Mouse (Mus musculus) MEL (cell line): ENCODE measurements around the gene Cdiptos. TPM values are rescaled to one million over a fixed set of nuclear protein-coding genes. Genes with fewer than 3 reads are reported as not detected.

ENCODE experiments used
- DNase-seq: peaks from one replicate; pipeline ENCODE4 v3.0.0; 2011; ENCODE audit warnings: low read depth, low spot score
- H3K27ac ChIP-seq: 2 replicates; pipeline ENCODE4 v1.5.1; 2012; ENCODE audit warnings: low read depth, mild to moderate bottlenecking, control low read depth, low read length, moderate library complexity; ENCODE audit not compliant: control insufficient read depth
- H3K27me3 ChIP-seq, 2 experiments: fragments of 150-350 bp in 1 of 2; sonication (generic) in 1 of 2; 2 replicates each; pipeline ENCODE4 v1.6.1; 2012; ENCODE audit warnings: low read length in 2 of 2, mild to moderate bottlenecking in 2 of 2, improper control_type of control experiment in 1 of 2, moderate library complexity in 1 of 2; ENCODE audit not compliant: insufficient read depth in 2 of 2, control insufficient read depth in 1 of 2
- H3K36me3 ChIP-seq, 2 experiments: 2 replicates each; pipeline ENCODE4 v1.6.1; 2012 to 2014; ENCODE audit warnings: low read length in 2 of 2, improper control_type of control experiment in 1 of 2, inconsistent platforms in 1 of 2, mild to moderate bottlenecking in 1 of 2; ENCODE audit not compliant: insufficient read depth in 2 of 2, control insufficient read depth in 1 of 2
- H3K4me1 ChIP-seq, 2 experiments: fragments of 150-350 bp in 1 of 2; sonication (generic) in 1 of 2; 2 replicates each; pipeline ENCODE4 v1.6.1; 2012; ENCODE audit warnings: low read length in 2 of 2, improper control_type of control experiment in 1 of 2, mild to moderate bottlenecking in 1 of 2; ENCODE audit not compliant: insufficient read depth in 2 of 2, control insufficient read depth in 1 of 2
- H3K4me3 ChIP-seq, 2 experiments: fragments of 150-350 bp in 1 of 2; sonication (generic) in 1 of 2; 2 replicates each; pipeline ENCODE4 v1.5.1; 2012; ENCODE audit warnings: low read depth in 2 of 2, low read length in 2 of 2, mild to moderate bottlenecking in 2 of 2, moderate library complexity in 2 of 2, control low read depth in 1 of 2, improper control_type of control experiment in 1 of 2; ENCODE audit not compliant: control insufficient read depth in 1 of 2, insufficient read depth in 1 of 2
- H3K79me2 ChIP-seq: 2 replicates; pipeline ENCODE4 v1.6.1; 2012; ENCODE audit warnings: mild to moderate bottlenecking, low read length, moderate library complexity; ENCODE audit not compliant: control insufficient read depth, poor library complexity, insufficient read depth
- H3K9ac ChIP-seq: 2 replicates; pipeline ENCODE4 v1.6.1; 2012; ENCODE audit warnings: low read depth, mild to moderate bottlenecking, control low read depth, low read length, moderate library complexity; ENCODE audit not compliant: control insufficient read depth, poor library complexity, severe bottlenecking
- H3K9me3 ChIP-seq: fragments of 150-350 bp; sonication (generic); replicated peaks from 2 replicates; pipeline ENCODE4 v1.6.1; 2012; ENCODE audit warnings: mild to moderate bottlenecking, low read length, improper control_type of control experiment, moderate library complexity; ENCODE audit not compliant: insufficient read depth
- BHLHE40 ChIP-seq: IDR thresholded peaks from 2 replicates; pipeline ENCODE4 v1.6.1; 2012; ENCODE audit warnings: low read depth, mild to moderate bottlenecking, inconsistent platforms, low read length, improper control_type of control experiment, borderline replicate concordance
- CHD1 ChIP-seq: IDR thresholded peaks from 2 replicates; pipeline ENCODE4 v1.6.1; 2012; ENCODE audit warnings: low read depth, mild to moderate bottlenecking, inconsistent platforms, low read length, improper control_type of control experiment
- CHD2 ChIP-seq: IDR thresholded peaks from 2 replicates; pipeline ENCODE4 v1.6.1; 2011; ENCODE audit warnings: low read length, improper control_type of control experiment
- CTCF ChIP-seq, 3 experiments: IDR thresholded peaks in 2 of 3; conservative IDR thresholded peaks in 1 of 3; 2 replicates each; pipeline ENCODE4 v1.5.1; 2011 to 2012; ENCODE audit warnings: low read length in 3 of 3, low read depth in 2 of 3, mild to moderate bottlenecking in 2 of 3, improper control_type of control experiment in 1 of 3, inconsistent platforms in 1 of 3, mixed read lengths in 1 of 3, moderate library complexity in 1 of 3; ENCODE audit not compliant: control insufficient read depth in 1 of 3, insufficient read depth in 1 of 3, poor library complexity in 1 of 3, severe bottlenecking in 1 of 3
- E2F4 ChIP-seq: IDR thresholded peaks from 2 replicates; pipeline ENCODE4 v1.6.1; 2011; ENCODE audit warnings: low read depth, low read length, improper control_type of control experiment, borderline replicate concordance
- ELF1 ChIP-seq: IDR thresholded peaks from 2 replicates; pipeline ENCODE4 v1.6.1; 2014; ENCODE audit warnings: low read depth, mild to moderate bottlenecking, inconsistent platforms, low read length, improper control_type of control experiment, moderate library complexity
- EP300 ChIP-seq, 2 experiments: IDR thresholded peaks; 2 replicates each; pipeline ENCODE4 v1.6.1; 2011; ENCODE audit warnings: improper control_type of control experiment in 2 of 2, low read length in 2 of 2, low read depth in 1 of 2, mild to moderate bottlenecking in 1 of 2
- ETS1 ChIP-seq: IDR thresholded peaks from 2 replicates; pipeline ENCODE4 v1.6.1; 2012; ENCODE audit warnings: low read depth, mild to moderate bottlenecking, inconsistent platforms, low read length, improper control_type of control experiment, moderate library complexity
- GABPA ChIP-seq: IDR thresholded peaks from 2 replicates; pipeline ENCODE4 v1.6.1; 2012; ENCODE audit warnings: low read depth, mild to moderate bottlenecking, inconsistent platforms, low read length, improper control_type of control experiment, moderate library complexity
- GATA1 ChIP-seq: IDR thresholded peaks from 2 replicates; pipeline ENCODE4 v1.6.1; 2011; ENCODE audit warnings: low read depth, low read length, improper control_type of control experiment
- HCFC1 ChIP-seq: IDR thresholded peaks from 2 replicates; pipeline ENCODE4 v1.6.1; 2012; ENCODE audit warnings: low read depth, mild to moderate bottlenecking, inconsistent platforms, low read length, improper control_type of control experiment, moderate library complexity
- JUND ChIP-seq: IDR thresholded peaks from 2 replicates; pipeline ENCODE4 v1.6.1; 2011; ENCODE audit warnings: low read depth, mild to moderate bottlenecking, improper control_type of control experiment, low read length
- KAT2A ChIP-seq: conservative IDR thresholded peaks from 2 replicates; pipeline ENCODE4 v1.6.1; 2012; ENCODE audit warnings: low read depth, low read length, improper control_type of control experiment, inconsistent platforms
- MAFK ChIP-seq: IDR thresholded peaks from 2 replicates; pipeline ENCODE4 v1.6.1; 2011; ENCODE audit warnings: low read depth, mild to moderate bottlenecking, low read length, improper control_type of control experiment, borderline replicate concordance
- MAX ChIP-seq: IDR thresholded peaks from 2 replicates; pipeline ENCODE4 v1.6.1; 2011; ENCODE audit warnings: low read length, improper control_type of control experiment
- MAZ ChIP-seq: IDR thresholded peaks from 2 replicates; pipeline ENCODE4 v1.6.1; 2012; ENCODE audit warnings: low read depth, mild to moderate bottlenecking, inconsistent platforms, low read length, improper control_type of control experiment
- MEF2A ChIP-seq: IDR thresholded peaks from 2 replicates; pipeline ENCODE4 v1.6.1; 2014; ENCODE audit warnings: low read depth, mild to moderate bottlenecking, inconsistent platforms, low read length, improper control_type of control experiment; ENCODE audit not compliant: poor library complexity, insufficient replicate concordance, severe bottlenecking; ENCODE audit errors: extremely low read depth
- MXI1 ChIP-seq: IDR thresholded peaks from 2 replicates; pipeline ENCODE4 v1.6.1; 2011; ENCODE audit warnings: mild to moderate bottlenecking, low read depth, low read length, improper control_type of control experiment
- MYB ChIP-seq: IDR thresholded peaks from 2 replicates; pipeline ENCODE4 v1.6.1; 2011; ENCODE audit warnings: mild to moderate bottlenecking, low read depth, low read length, improper control_type of control experiment
- MYC ChIP-seq: IDR thresholded peaks from 2 replicates; pipeline ENCODE4 v1.6.1; 2011; ENCODE audit warnings: low read depth, mild to moderate bottlenecking, low read length, improper control_type of control experiment, moderate library complexity
- NELFE ChIP-seq: IDR thresholded peaks from 2 replicates; pipeline ENCODE4 v1.6.1; 2011; ENCODE audit warnings: low read depth, low read length, improper control_type of control experiment
- POLR2A ChIP-seq, 2 experiments: IDR thresholded peaks; 2 replicates each; pipeline ENCODE4 v1.6.1; 2011 to 2012; ENCODE audit warnings: low read length in 2 of 2, mild to moderate bottlenecking in 2 of 2, control low read depth in 1 of 2, improper control_type of control experiment in 1 of 2, low read depth in 1 of 2, moderate library complexity in 1 of 2; ENCODE audit not compliant: control insufficient read depth in 1 of 2, insufficient read depth in 1 of 2, poor library complexity in 1 of 2
- POLR2AphosphoS2 ChIP-seq: IDR thresholded peaks from 2 replicates; pipeline ENCODE4 v1.6.1; 2011; ENCODE audit warnings: low read length, improper control_type of control experiment
- RAD21 ChIP-seq: IDR thresholded peaks from 2 replicates; pipeline ENCODE4 v1.6.1; 2011; ENCODE audit warnings: mild to moderate bottlenecking, low read depth, low read length, improper control_type of control experiment
- RCOR1 ChIP-seq: IDR thresholded peaks from 2 replicates; pipeline ENCODE4 v1.6.1; 2012; ENCODE audit warnings: low read depth, mild to moderate bottlenecking, inconsistent platforms, low read length, improper control_type of control experiment
- SIN3A ChIP-seq: IDR thresholded peaks from 2 replicates; pipeline ENCODE4 v1.6.1; 2012; ENCODE audit warnings: low read length, improper control_type of control experiment, inconsistent platforms
- SMC3 ChIP-seq: IDR thresholded peaks from 2 replicates; pipeline ENCODE4 v1.6.1; 2011; ENCODE audit warnings: low read depth, low read length, improper control_type of control experiment
- TBP ChIP-seq: IDR thresholded peaks from 2 replicates; pipeline ENCODE4 v1.8.0; 2011; ENCODE audit warnings: low read depth, low read length, improper control_type of control experiment
- TCF12 ChIP-seq: IDR thresholded peaks from 2 replicates; pipeline ENCODE4 v1.6.1; 2014; ENCODE audit warnings: low read depth, mild to moderate bottlenecking, inconsistent platforms, low read length, improper control_type of control experiment, moderate library complexity
- UBTF ChIP-seq: IDR thresholded peaks from 2 replicates; pipeline ENCODE4 v1.6.1; 2012; ENCODE audit warnings: low read depth, mild to moderate bottlenecking, inconsistent platforms, low read length, improper control_type of control experiment, moderate library complexity, borderline replicate concordance; ENCODE audit not compliant: insufficient read depth
- USF1 ChIP-seq: IDR thresholded peaks from 2 replicates; pipeline ENCODE4 v1.6.1; 2014; ENCODE audit warnings: low read depth, mild to moderate bottlenecking, inconsistent platforms, low read length, improper control_type of control experiment, moderate library complexity
- USF2 ChIP-seq, 2 experiments: IDR thresholded peaks; 2 replicates each; pipeline ENCODE4 v1.6.1; 2011 to 2012; ENCODE audit warnings: improper control_type of control experiment in 2 of 2, low read length in 2 of 2, borderline replicate concordance in 1 of 2, inconsistent platforms in 1 of 2, low read depth in 1 of 2, mild to moderate bottlenecking in 1 of 2; ENCODE audit not compliant: insufficient read depth in 1 of 2
- ZC3H11A ChIP-seq: IDR thresholded peaks from 2 replicates; pipeline ENCODE4 v1.6.1; 2012; ENCODE audit warnings: low read depth, mild to moderate bottlenecking, inconsistent platforms, low read length, improper control_type of control experiment
- ZKSCAN1 ChIP-seq: IDR thresholded peaks from 2 replicates; pipeline ENCODE4 v1.6.1; 2012; ENCODE audit warnings: low read depth, mild to moderate bottlenecking, inconsistent platforms, low read length, improper control_type of control experiment, moderate library complexity
- ZMIZ1 ChIP-seq: IDR thresholded peaks from 2 replicates; pipeline ENCODE4 v1.6.1; 2012; ENCODE audit warnings: low read depth, mild to moderate bottlenecking, inconsistent platforms, low read length, improper control_type of control experiment, moderate library complexity
- ZNF384 ChIP-seq: IDR thresholded peaks from 2 replicates; pipeline ENCODE4 v1.6.1; 2012; ENCODE audit warnings: low read depth, mild to moderate bottlenecking, inconsistent platforms, low read length, improper control_type of control experiment
- polyA plus RNA-seq, 2 experiments: library from polyadenylated mRNA; stranded (reverse) in 1 of 2; unstranded in 1 of 2; fragments of >175 nt in 1 of 2; fragments of >200 nt in 1 of 2; gene quantifications; 2 replicates each; pipeline versions ENCODE4 v1.2.1 to v1.2.4; 2012; ENCODE audit warnings: low replicate concordance in 2 of 2, low read depth in 1 of 2; ENCODE audit not compliant: insufficient read length in 2 of 2, insufficient read depth in 1 of 2, missing spikeins in 1 of 2
- total RNA-seq: library from RNA; depleted of rRNA; stranded (reverse); fragments of 300-350 nt; gene quantifications from 2 replicates; pipeline ENCODE4 v1.2.3, GENCODE M21; 2012

The Cdiptos gene
- total and polyA plus RNA-seq, 3 experiments, result 0.35 to 1.8 TPM; not detected in 1

DNA sequence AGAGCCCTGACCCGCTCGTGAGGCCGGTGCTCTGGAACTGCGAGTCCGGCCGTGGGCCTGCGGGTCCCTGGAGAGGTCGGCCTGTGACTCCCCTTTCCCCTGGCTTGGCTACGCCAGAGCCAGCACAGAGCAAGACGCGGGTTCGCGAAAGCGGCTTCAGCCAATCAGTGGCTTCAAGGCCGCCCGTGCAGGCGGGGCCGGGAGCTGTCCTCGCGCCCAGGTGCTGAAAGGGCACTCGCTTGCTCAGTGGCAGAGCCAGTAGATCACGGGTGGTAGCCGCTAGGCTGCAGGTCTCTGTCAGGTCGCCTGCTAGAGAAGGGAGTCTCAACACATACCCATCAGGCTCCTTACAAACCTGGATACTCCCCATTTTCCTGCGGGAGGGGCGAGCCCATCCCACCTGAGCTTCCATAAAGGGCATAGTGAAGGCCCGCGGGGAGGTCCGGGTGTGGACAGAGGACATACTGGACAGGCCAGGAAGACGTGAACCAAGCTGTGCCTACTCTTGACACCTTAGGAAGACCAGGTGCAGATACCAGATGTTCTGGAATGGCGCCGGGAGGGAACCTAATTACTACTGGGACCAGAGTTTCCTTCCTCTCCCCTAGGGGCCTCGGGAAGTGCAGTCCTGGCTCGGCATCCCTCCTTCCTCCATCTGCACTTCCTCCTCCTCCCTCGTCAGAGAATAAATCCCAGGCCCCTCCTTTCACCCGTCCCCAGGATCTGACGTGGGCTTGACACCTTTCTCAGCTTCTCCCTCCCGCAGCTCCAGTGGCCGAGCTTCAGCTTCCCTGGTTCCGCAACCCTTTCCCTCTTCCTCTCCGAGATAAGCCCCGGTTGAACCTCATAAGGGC is 25.9 kb downstream of the Cdiptos start, which contains the start of gene Sez6l2:
TSS of gene Sez6l2 (plus strand) at position 771 of the 854 bp plus-strand sequence.
- Histone ChIP-seq H3K4me3 (peak within 1 kb of the TSS in 1 of 2 experiments; percentile 26; a peak in 2 of 4 replicates), H3K9ac (peak within 1 kb of the TSS; percentile 5), H3K79me2 (no peaks in the 10 kb centered on the region), H3K36me3 (no peaks in the 10 kb centered on the region; a peak in 1 of 4 replicates), H3K4me1 (peaks cover 0 to 9% of the 10 kb centered on the region in 2 experiments; a peak in 2 of 4 replicates), H3K9me3 (no peaks in the 10 kb centered on the region), H3K27me3 (no peaks in the 10 kb centered on the region), H3K27ac (no peak within 1 kb of the TSS)
- DNase-seq, result peak; percentile 91
- TF ChIP-seq USF2 (IDR thresholded peaks at IDR 0.05; ENCODE audit: borderline replicate concordance in 1 of 2, insufficient read depth in 1 of 2, low read depth in 1 of 2, low read length in 2 of 2) (no peak), BHLHE40 (0 out of 2 replicates have a peak, but pooled peaks have one; percentile 43), MAZ (peak; percentile 90), ZNF384 (no peak), MYB (no peak), UBTF (no peak), JUND (no peak), NELFE (no peak), E2F4 (no peak), USF1 (no peak), HCFC1 (peak; percentile 42; the same call in 1 of the 2 replicates), POLR2A (IDR thresholded peaks at IDR 0.05; ENCODE audit: control insufficient read depth in 1 of 2, insufficient read depth in 1 of 2, low read depth in 1 of 2, low read length in 2 of 2, poor library complexity in 1 of 2) (no peak), CHD1 (no peak), ETS1 (no peak), SMC3 (peak; percentile 45), ZKSCAN1 (no peak), SIN3A (peak; percentile 99), RAD21 (no peak; the same call in 1 of the 2 replicates), EP300 (IDR thresholded peaks at IDR 0.05; ENCODE audit: low read depth in 1 of 2, low read length in 2 of 2) (peak in 1 of 2 experiments; percentile 71; a peak in 2 of 4 replicates), MAX (peak; percentile 75), KAT2A (no peak), MXI1 (peak; percentile 95), POLR2AphosphoS2 (no peak), MAFK (no peak), GATA1 (no peak), GABPA (no peak), ZMIZ1 (no peak), MYC (no peak), ZC3H11A (no peak), CTCF (IDR thresholded peaks at IDR 0.05 in 2 of 3, conservative IDR thresholded peaks at IDR 0.05 in 1 of 3; ENCODE audit: control insufficient read depth in 1 of 3, insufficient read depth in 1 of 3, low read depth in 2 of 3, low read length in 3 of 3, poor library complexity in 1 of 3, severe bottlenecking in 1 of 3) (no peak), ELF1 (no peak), TBP (no peak), RCOR1 (peak; percentile 55; the same call in 1 of the 2 replicates), MEF2A (no peak), CHD2 (no peak), TCF12 (no peak)
